Mouse (Mus musculus): Measurements from ENCODE around the gene Dlgap3.

GRCm38 (mm10) chr4:127242696-127243095, 73.7 kb downstream of the Dlgap3 start:
- no peak for TF ChIP-seq CTCF (IDR thresholded peaks at IDR 0.05; ENCODE audit: control insufficient read depth, insufficient read depth, low read length)
- no peak for TF ChIP-seq POLR2A (IDR thresholded peaks at IDR 0.05; ENCODE audit: borderline replicate concordance, control insufficient read depth, low read depth, low read length)

Measured in bone marrow, adult 2 months (tissue).